Mouse (Mus musculus): ENCODE data around the gene Gm20431.

Gene Gm20431

GRCm38 (mm10) chr2:167568112-167568511 is 93.2 kb downstream of the Gm20431 start:
- no peak for DNase-seq (ENCODE audit: low read depth)

DNA sequence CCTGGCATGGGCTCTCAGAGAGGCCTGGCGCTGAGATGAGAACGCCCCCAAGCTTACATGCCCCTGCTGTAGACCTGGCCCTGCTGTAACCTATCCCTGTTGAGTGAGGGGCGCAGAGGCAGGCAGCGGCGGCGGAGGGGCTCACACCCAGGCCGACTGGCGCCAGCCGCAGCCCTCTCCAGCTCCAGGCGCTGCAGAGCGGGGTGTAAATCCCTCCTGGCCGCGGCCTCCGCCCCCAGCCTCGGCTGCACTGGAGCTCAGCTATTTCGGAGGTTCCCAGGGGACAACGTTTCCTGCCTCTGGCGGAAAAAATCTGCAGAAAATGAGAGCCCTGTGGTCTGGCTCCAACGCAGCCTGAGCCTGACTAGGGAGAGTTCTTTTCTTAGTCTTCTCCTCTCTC is 95.6 kb downstream of the Gm20431 start:
- no peak for DNase-seq (ENCODE audit: low read depth)

GRCm38 (mm10) chr2:167565312-167565656 is 96.0 kb downstream of the Gm20431 start:
- DNase-seq (ENCODE audit: low read depth), result no peak

DNA sequence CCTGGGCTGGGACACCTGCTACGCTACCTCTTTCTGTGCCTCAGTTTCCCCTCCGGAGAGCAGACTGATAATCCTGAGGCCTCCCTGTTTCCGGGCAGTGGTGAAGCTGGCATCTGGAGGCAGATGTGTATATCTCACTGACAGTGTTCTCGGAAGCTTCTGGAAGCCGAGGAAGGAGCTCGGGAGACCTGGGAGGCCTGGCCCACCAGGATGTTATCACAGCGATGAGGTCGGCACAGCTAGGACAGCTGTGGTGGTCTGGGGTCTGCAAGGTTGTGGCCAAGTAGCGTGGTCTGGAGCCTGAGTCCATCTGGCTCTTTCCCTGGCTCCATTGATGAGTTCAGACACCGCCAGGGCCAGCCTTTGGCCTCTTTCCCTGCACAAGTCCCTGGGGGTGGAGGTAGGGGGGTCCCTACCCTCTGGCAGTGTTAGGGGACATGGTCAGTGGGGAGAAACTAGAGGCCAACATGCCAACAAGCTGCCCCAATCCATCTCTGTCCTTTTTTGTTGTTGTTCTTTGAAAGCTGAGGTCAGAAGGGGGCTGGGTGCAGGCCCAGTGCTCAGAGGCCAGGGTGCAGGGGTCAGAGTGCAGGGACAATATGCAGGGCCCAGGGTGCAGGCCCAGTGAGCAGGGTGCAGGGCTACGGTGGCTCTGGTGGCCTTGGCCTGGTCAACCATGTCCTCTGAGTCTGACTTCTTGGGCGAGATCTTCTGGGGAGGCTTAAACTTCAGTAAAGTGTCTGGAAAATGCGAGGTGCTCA is 96.6 kb downstream of the Gm20431 start:
- DNase-seq (ENCODE audit: low read depth), result no peak

DNA sequence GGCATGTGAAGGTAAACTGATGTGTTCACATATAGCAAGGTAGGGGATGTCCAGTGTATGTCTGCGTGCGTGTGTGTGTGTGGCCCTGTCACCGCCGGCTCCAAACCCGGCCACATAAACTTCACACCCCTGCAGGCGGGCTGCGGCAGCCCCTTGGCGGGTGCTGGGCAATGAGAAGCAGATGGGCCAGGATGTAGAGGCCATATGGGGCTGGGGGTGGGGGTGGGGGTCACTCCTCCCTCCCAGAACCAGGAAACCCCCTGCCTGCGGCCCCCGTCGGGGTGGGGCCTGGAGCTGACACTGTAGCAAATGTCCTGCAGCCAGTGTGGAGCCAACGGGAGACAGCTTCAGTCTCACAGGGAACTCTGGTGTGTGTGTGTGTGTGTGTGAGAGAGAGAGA is 97.6 kb downstream of the Gm20431 start:
- DNase-seq (ENCODE audit: low read depth), result no peak

DNA sequence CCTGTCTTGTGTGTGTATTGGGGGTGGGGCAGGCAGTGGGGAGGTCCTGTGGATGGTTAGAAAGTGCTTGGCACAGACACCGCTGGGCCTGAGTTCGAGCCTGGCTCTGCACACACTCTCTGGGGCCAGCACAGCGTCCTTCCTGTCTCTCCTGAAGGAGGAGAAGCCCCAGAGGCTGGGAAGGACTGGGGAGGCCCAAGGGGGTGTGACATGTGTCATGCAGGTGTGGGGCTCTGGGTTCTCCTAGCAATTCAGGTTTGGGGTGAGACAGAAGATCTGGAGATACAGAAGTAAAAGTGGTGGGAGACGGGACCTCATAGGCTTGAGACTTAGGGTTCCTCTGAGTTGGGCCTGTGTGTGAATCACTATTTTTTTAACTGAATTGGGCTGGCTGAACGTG is 98.3 kb downstream of the Gm20431 start:
- no peak for DNase-seq (ENCODE audit: low read depth)

DNA sequence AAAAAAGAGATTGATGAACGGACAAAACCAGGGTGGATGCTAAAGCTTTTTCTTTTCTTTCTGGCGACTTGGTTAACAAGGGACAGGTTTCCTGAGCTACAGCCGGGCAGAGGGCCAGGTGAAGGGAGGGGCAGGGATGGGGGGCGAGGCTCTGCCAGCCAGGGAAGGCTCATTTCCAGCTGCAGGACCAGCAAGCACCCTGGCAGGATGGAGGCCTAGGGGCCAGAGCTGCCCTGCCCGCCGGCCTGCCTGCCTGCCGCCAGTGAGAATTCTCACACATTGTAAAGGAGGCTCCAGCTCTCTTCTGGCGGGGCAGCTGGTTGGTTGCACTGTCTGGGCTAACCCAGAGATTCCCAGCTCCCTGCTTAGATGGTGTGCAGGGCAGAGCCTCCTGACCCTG is 99.2 kb downstream of the Gm20431 start:
- no peak for DNase-seq (ENCODE audit: low read depth)

DNA sequence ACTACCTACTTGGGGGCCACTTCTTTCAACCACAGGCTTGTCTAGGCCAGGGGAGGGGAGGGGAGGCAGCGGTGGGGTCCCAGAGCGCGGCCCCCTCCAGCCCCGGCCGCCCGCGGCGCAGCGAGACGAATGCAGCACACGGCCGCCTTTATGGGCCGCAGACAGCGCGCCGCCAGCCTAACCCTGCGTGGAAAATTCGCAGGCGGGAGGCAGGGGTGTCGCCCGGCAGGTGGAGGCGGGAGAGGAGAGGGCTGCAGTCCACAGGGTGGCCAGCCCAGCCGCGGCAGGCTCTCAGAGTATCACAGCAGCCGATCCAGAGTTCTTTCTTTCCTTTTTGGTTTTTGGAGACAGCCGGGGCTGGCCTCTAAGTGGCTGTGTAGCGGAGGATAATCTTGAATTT is 101.9 kb downstream of the Gm20431 start:
- no peak for DNase-seq (ENCODE audit: low read depth)

Data from 416B (cell line).